Mouse (Mus musculus) induced T-regulatory cell, adult 2 months (primary cell): ENCODE data around the gene Ptprn2.

ENCODE experiments used
- DNase-seq: peaks from one replicate; pipeline ENCODE4 v3.0.0-alpha.2; 2012; ENCODE audit warnings: low read depth

The Ptprn2 gene

GRCm38 (mm10) chr12:116892584-116892983, 407.1 kb downstream of the Ptprn2 start:
- DNase-seq = no peak

GRCm38 (mm10) chr12:116896651-116897050, 411.1 kb downstream of the Ptprn2 start:
- DNase-seq = no peak

GRCm38 (mm10) chr12:116901773-116902172, 416.3 kb downstream of the Ptprn2 start:
- no peak for DNase-seq

GRCm38 (mm10) chr12:116907424-116907823, 421.9 kb downstream of the Ptprn2 start:
- DNase-seq = no peak

GRCm38 (mm10) chr12:116908668-116909067, 423.1 kb downstream of the Ptprn2 start:
- DNase-seq = no peak

- no peak for DNase-seq
These were observed 431.3 kb downstream of the Ptprn2 start for GRCm38 (mm10) chr12:116916776-116917175.

GRCm38 (mm10) chr12:116919185-116919584, 433.7 kb downstream of the Ptprn2 start:
- DNase-seq = no peak

- DNase-seq = no peak
These were observed 434.4 kb downstream of the Ptprn2 start for GRCm38 (mm10) chr12:116919691-116920526.

GRCm38 (mm10) chr12:116927115-116927514, 441.6 kb downstream of the Ptprn2 start:
- DNase-seq = no peak

- DNase-seq = no peak
These were observed 442.0 kb downstream of the Ptprn2 start for GRCm38 (mm10) chr12:116927516-116927915.

GRCm38 (mm10) chr12:116938158-116938854, 452.8 kb downstream of the Ptprn2 start:
- DNase-seq = no peak

- no peak for DNase-seq
These were observed 458.4 kb downstream of the Ptprn2 start for GRCm38 (mm10) chr12:116943883-116944282.

GRCm38 (mm10) chr12:116948151-116948928, 462.8 kb downstream of the Ptprn2 start:
- DNase-seq = no peak

- DNase-seq = no peak
These were observed 464.2 kb downstream of the Ptprn2 start for GRCm38 (mm10) chr12:116949726-116950125.

- DNase-seq = no peak
These were observed 467.1 kb downstream of the Ptprn2 start for GRCm38 (mm10) chr12:116952452-116953205.

- no peak for DNase-seq
These were observed 473.6 kb downstream of the Ptprn2 start for GRCm38 (mm10) chr12:116959164-116959563.

GRCm38 (mm10) chr12:116963906-116964305, 478.4 kb downstream of the Ptprn2 start:
- no peak for DNase-seq

- no peak for DNase-seq
These were observed 482.9 kb downstream of the Ptprn2 start for GRCm38 (mm10) chr12:116968215-116968939.

- no peak for DNase-seq
These were observed 490.0 kb downstream of the Ptprn2 start for GRCm38 (mm10) chr12:116975547-116975946.

- DNase-seq = no peak
These were observed 491.5 kb downstream of the Ptprn2 start for GRCm38 (mm10) chr12:116976981-116977380.

- peak; percentile 2 for DNase-seq
These were observed 492.7 kb downstream of the Ptprn2 start for GRCm38 (mm10) chr12:116978201-116978600.
